Mouse (Mus musculus) brain, embryonic 14.5 days (tissue): ENCODE data around the gene Gtf2a2.

Experiments used
- CTCF ChIP-seq: fragments of 200-500 bp; IDR thresholded peaks from 2 replicates; pipeline ENCODE4 v1.5.1; 2012; ENCODE audit warnings: inconsistent platforms, mild to moderate bottlenecking, moderate library complexity, borderline replicate concordance; ENCODE audit not compliant: insufficient read depth, insufficient read length; ENCODE audit errors: extremely low read depth
- POLR2A ChIP-seq: fragments of 200-500 bp; IDR thresholded peaks from 2 replicates; pipeline ENCODE4 v1.6.1; 2012; ENCODE audit warnings: mild to moderate bottlenecking, inconsistent platforms, borderline replicate concordance; ENCODE audit not compliant: poor library complexity, insufficient read depth, insufficient read length, severe bottlenecking; ENCODE audit errors: extremely low read depth

DNA sequence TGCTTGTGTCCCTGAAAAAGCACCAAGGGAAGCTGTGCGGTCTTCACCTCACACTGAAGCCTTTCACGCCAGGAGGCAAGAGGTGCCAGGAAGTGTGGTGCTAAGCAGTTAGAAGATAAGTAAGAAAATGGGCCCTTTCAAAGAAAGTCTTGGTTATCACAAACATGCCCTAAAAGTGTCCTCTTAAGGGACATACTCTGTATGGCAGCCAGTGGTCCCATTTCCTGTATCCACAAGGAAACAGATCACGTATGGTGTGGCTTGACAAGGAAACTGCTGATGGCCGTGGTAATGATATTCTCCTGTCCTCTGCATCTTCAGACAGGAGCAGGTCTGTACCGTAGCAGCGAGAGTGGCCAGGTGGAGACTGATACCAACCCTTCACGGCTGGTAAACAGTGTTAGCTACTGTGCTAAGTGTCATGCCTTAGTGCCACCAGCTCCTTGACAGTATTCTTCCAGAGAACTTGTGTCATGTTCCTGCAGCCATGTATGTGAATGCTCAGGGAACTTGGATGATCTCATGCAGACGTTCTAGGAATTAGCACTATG, 2.5 kb upstream of the Gtf2a2 start:
- TF ChIP-seq CTCF (no peak), POLR2A (no peak)
